Mouse (Mus musculus) myocyte (in vitro differentiated cells): Measurements from ENCODE around the gene Ensa.

Experiments used
- CEBPB ChIP-seq: IDR thresholded peaks from 2 replicates; pipeline ENCODE4 v1.6.1; 2011; ENCODE audit warnings: mild to moderate bottlenecking, moderate library complexity; ENCODE audit not compliant: poor library complexity, insufficient read depth, severe bottlenecking
- POLR2A ChIP-seq: IDR thresholded peaks from one replicate; pipeline ENCODE4 v1.6.1; 2011; ENCODE audit warnings: low read depth, mild to moderate bottlenecking, control low read depth, moderate library complexity; ENCODE audit not compliant: insufficient read length
- SRF ChIP-seq: IDR thresholded peaks from one replicate; pipeline ENCODE4 v1.6.1; 2011; ENCODE audit warnings: low read depth; ENCODE audit not compliant: control insufficient read depth, insufficient read length
- USF1 ChIP-seq: IDR thresholded peaks from one replicate; pipeline ENCODE4 v1.6.1; 2011; ENCODE audit warnings: low read depth, mild to moderate bottlenecking, control low read depth, moderate library complexity

- TF ChIP-seq POLR2A (no peak), USF1 (no peak), CEBPB (no peak), SRF (no peak)
These were observed 10.8 kb upstream of the Ensa start for GRCm38 (mm10) chr3:95613996-95614395.
